Mouse (Mus musculus) layer of hippocampus, postnatal 36 days (tissue): ENCODE measurements around the gene Rps12-ps3. TPM values are rescaled to one million over a fixed set of nuclear protein-coding genes. Genes with fewer than 3 reads are reported as not detected.

Experiments
- DNase-seq, 2 experiments: peaks; one replicate each; pipeline ENCODE4 v3.0.0; 2022
- total RNA-seq, 2 experiments: library from RNA; stranded (reverse); gene quantifications; 2 replicates each; pipeline ENCODE4 v1.2.3; 2021

Rps12-ps3 gene
- total RNA-seq, 2 experiments from 2014 or later: 260 to 310 TPM

- DNase-seq: no peak
Measured at GRCm38 (mm10) chr19:59351151-59351889, 29.2 kb downstream of the Rps12-ps3 start.

GRCm38 (mm10) chr19:59352760-59353159 lies 30.7 kb downstream of the Rps12-ps3 start:
- no peak for DNase-seq

GRCm38 (mm10) chr19:59354906-59355305 lies 32.8 kb downstream of the Rps12-ps3 start:
- no peak for DNase-seq

GRCm38 (mm10) chr19:59356388-59356787 lies 34.3 kb downstream of the Rps12-ps3 start:
- no peak for DNase-seq

- DNase-seq: no peak
Measured at GRCm38 (mm10) chr19:59356843-59357595, 34.9 kb downstream of the Rps12-ps3 start.

GRCm38 (mm10) chr19:59357878-59358277 lies 35.8 kb downstream of the Rps12-ps3 start:
- no peak for DNase-seq

- no peak for DNase-seq
Measured at GRCm38 (mm10) chr19:59359202-59359601, 37.1 kb downstream of the Rps12-ps3 start.

GRCm38 (mm10) chr19:59360486-59360896 lies 38.4 kb downstream of the Rps12-ps3 start:
- no peak for DNase-seq

- DNase-seq: no peak
Measured at GRCm38 (mm10) chr19:59362646-59363045, 40.6 kb downstream of the Rps12-ps3 start.

- no peak for DNase-seq
Measured at GRCm38 (mm10) chr19:59363666-59364065, 41.6 kb downstream of the Rps12-ps3 start.

GRCm38 (mm10) chr19:59366724-59367123 lies 44.6 kb downstream of the Rps12-ps3 start:
- DNase-seq: no peak

GRCm38 (mm10) chr19:59367892-59368291 lies 45.8 kb downstream of the Rps12-ps3 start:
- no peak for DNase-seq

- DNase-seq: no peak
Measured at GRCm38 (mm10) chr19:59371016-59371415, 48.9 kb downstream of the Rps12-ps3 start.

Other genes starting within 250 kb of the Rps12-ps3 start
- gene Shtn1, start 246.2 kb upstream of the Rps12-ps3 start, total RNA-seq: 10 to 100 TPM; 18.8 to 20.3 TPM
- 1 to 10 TPM; 1.1 to 2.1 TPM for gene Vax1, start 152.2 kb upstream of the Rps12-ps3 start, total RNA-seq
- gene Kcnk18, start 103.1 kb upstream of the Rps12-ps3 start, total RNA-seq: not detected
- 1 to 10 TPM; 1.1 to 1.2 TPM for gene Slc18a2, start 61.4 kb upstream of the Rps12-ps3 start, total RNA-seq
- 10 to 100 TPM; 49.9 to 50.0 TPM for gene Pdzd8, start 23.5 kb downstream of the Rps12-ps3 start, total RNA-seq
- gene Emx2, start 136.1 kb downstream of the Rps12-ps3 start, total RNA-seq: 10 to 100 TPM; 27.0 to 29.0 TPM